Mouse (Mus musculus) myocyte (in vitro differentiated cells): ENCODE results near the gene Rnf215. TPM values are rescaled to one million over a fixed set of nuclear protein-coding genes. Genes with fewer than 3 reads are reported as not detected.

Source experiments
- H3K27me3 ChIP-seq: one replicate; pipeline ENCODE4 v1.6.1; 2011; ENCODE audit not compliant: control insufficient read depth, insufficient read depth, insufficient read length
- H3K36me3 ChIP-seq: one replicate; pipeline ENCODE4 v1.6.1; 2011; ENCODE audit not compliant: control insufficient read depth, insufficient read depth
- H3K4me2 ChIP-seq: one replicate; pipeline ENCODE4 v1.6.1; 2011; ENCODE audit warnings: low read depth, control low read depth
- H3K4me3 ChIP-seq: one replicate; pipeline ENCODE4 v1.5.1; 2011; ENCODE audit warnings: mild to moderate bottlenecking, control low read depth, moderate library complexity
- H3K79me2 ChIP-seq: one replicate; pipeline ENCODE4 v1.6.1; 2011; ENCODE audit not compliant: control insufficient read depth, insufficient read depth
- H3ac ChIP-seq: one replicate; pipeline ENCODE4 v1.6.1; 2011; ENCODE audit not compliant: control insufficient read depth, insufficient read length
- CEBPB ChIP-seq: IDR thresholded peaks from 2 replicates; pipeline ENCODE4 v1.6.1; 2011; ENCODE audit warnings: mild to moderate bottlenecking, moderate library complexity; ENCODE audit not compliant: poor library complexity, insufficient read depth, severe bottlenecking
- E2F4 ChIP-seq: IDR thresholded peaks from one replicate; pipeline ENCODE4 v1.6.1; 2011; ENCODE audit warnings: mild to moderate bottlenecking, control low read depth, moderate library complexity; ENCODE audit not compliant: insufficient read depth
- MAX ChIP-seq: IDR thresholded peaks from one replicate; pipeline ENCODE4 v1.6.1; 2011; ENCODE audit warnings: low read depth, mild to moderate bottlenecking, control low read depth
- MYOD1 ChIP-seq, 3 experiments: IDR thresholded peaks; one replicate each; pipeline ENCODE4 v1.6.1; 2011; ENCODE audit warnings: control low read depth in 2 of 3, low read depth in 2 of 3, mild to moderate bottlenecking in 2 of 3, moderate library complexity in 1 of 3; ENCODE audit not compliant: insufficient read length in 2 of 3, control insufficient read depth in 1 of 3
- MYOG ChIP-seq, 3 experiments: IDR thresholded peaks; one replicate each; pipeline ENCODE4 v1.6.1; 2011; ENCODE audit warnings: control low read depth in 2 of 3, low read depth in 2 of 3, mild to moderate bottlenecking in 2 of 3; ENCODE audit not compliant: insufficient read length in 2 of 3, control insufficient read depth in 1 of 3, insufficient read depth in 1 of 3
- POLR2A ChIP-seq: IDR thresholded peaks from one replicate; pipeline ENCODE4 v1.6.1; 2011; ENCODE audit warnings: low read depth, mild to moderate bottlenecking, control low read depth, moderate library complexity; ENCODE audit not compliant: insufficient read length
- POLR2AphosphoS2 ChIP-seq: IDR thresholded peaks from one replicate; pipeline ENCODE4 v1.6.1; 2011; ENCODE audit warnings: low read depth, control low read depth; ENCODE audit not compliant: insufficient read length
- REST ChIP-seq: IDR thresholded peaks from one replicate; pipeline ENCODE4 v1.6.1; 2011; ENCODE audit warnings: mild to moderate bottlenecking, control low read depth, moderate library complexity; ENCODE audit not compliant: insufficient read depth, insufficient read length
- SRF ChIP-seq: IDR thresholded peaks from one replicate; pipeline ENCODE4 v1.6.1; 2011; ENCODE audit warnings: low read depth; ENCODE audit not compliant: control insufficient read depth, insufficient read length
- TCF12 ChIP-seq: IDR thresholded peaks from one replicate; pipeline ENCODE4 v1.6.1; 2011; ENCODE audit warnings: mild to moderate bottlenecking, control low read depth; ENCODE audit not compliant: poor library complexity, insufficient read depth, severe bottlenecking
- TCF3 ChIP-seq: IDR thresholded peaks from one replicate; pipeline ENCODE4 v1.6.1; 2011; ENCODE audit warnings: low read depth, control low read depth; ENCODE audit not compliant: insufficient read length
- USF1 ChIP-seq: IDR thresholded peaks from one replicate; pipeline ENCODE4 v1.6.1; 2011; ENCODE audit warnings: low read depth, mild to moderate bottlenecking, control low read depth, moderate library complexity
- polyA plus RNA-seq: library from polyadenylated mRNA; unstranded; fragments of >200 nt; fragmentation: generic; extraction: Trizol; gene quantifications from one replicate; pipeline ENCODE4 v1.2.1, GENCODE M21; 2012; ENCODE audit warnings: missing spikeins

Gene Rnf215
- polyA plus RNA-seq, 1 experiment, result 18.1 TPM

DNA sequence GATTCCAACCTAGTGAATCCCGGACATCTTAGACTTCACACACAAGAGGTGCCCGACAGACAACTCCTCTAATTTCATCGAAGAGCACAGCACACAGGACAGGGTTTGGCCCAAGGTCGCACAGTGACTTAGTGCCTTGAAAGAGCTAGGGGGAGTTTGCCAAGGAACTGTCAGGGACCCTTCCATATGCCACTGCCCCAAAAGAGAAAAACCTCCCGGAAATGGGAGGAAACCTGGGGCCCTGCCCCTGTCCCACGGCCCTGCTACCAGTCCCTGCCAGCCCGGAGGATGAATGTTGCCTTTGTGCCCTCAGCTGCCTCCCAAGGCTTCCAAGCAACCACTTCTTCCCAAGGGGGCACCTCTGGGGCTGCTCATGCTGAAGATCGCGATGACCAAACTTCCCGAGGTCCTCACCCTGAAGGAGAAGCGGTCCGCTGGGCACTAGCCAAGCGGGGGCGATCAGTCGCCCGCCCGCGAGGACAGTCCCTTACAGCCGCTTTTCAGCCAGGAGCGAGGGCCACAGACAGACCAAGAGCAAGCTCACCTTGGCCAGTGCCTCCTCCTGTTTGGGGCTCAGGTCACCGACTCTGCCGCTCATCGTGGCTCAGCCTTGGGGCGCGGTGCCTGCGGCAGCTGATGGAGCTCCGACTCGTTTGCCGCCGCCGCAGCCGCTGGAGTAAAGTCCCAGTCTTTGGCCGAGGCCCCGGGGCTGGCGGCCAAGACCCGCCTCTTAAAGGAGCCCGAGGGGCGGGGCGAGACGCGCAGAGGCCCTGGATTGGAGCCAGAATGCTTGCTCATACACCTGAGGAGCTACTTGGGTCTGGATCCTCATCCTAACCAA, 16.7 kb upstream of the Rnf215 start:
- Histone ChIP-seq H3K4me2 (peak overlapping the region; percentile 96), H3K27me3 (no peaks in the 10 kb centered on the region), H3K36me3 (no peaks in the 10 kb centered on the region), H3K79me2 (no peaks in the 10 kb centered on the region), H3K4me3 (peak overlapping the region; percentile 48), H3ac (peak overlapping the region; percentile 3)
- peak in 1 of 3 experiments; percentile 57 for TF ChIP-seq MYOD1 (IDR thresholded peaks at IDR 0.05; ENCODE audit: control insufficient read depth in 1 of 3, insufficient read length in 2 of 3, low read depth in 2 of 3)
- peak; percentile 84 for TF ChIP-seq POLR2A
- no peak for TF ChIP-seq MYOG (IDR thresholded peaks at IDR 0.05; ENCODE audit: control insufficient read depth in 1 of 3, insufficient read depth in 1 of 3, insufficient read length in 2 of 3, low read depth in 2 of 3)
- peak; percentile 69 for TF ChIP-seq POLR2AphosphoS2
- TF ChIP-seq TCF3, result no peak

DNA sequence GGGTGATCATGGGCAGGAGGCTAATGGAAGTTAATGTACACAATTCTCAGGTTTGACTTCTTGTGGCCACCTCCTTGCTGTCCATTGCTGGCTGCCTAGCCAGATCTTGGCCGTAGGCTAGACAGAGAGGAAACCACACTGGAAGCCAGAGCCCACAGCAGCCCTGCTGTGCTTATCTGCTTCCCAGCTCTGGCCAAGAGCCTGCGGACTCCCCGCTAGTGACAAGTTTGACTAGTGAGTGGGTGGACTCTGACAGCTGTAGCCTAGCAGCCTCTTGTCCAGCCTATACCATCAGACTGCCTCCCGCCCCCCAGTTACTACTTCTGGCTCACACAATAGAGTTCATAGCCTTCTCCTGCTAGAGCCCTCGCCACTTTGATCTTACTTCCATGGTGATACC, 15.4 kb upstream of the Rnf215 start:
- H3ac ChIP-seq, result no peak overlapping the region
- H3K4me2 ChIP-seq, result peak overlapping the region; percentile 4
- TF ChIP-seq MYOG (IDR thresholded peaks at IDR 0.05; ENCODE audit: control insufficient read depth in 1 of 3, insufficient read depth in 1 of 3, insufficient read length in 2 of 3, low read depth in 2 of 3) (peak in 1 of 3 experiments; percentile 39), POLR2A (no peak), MYOD1 (IDR thresholded peaks at IDR 0.05; ENCODE audit: control insufficient read depth in 1 of 3, insufficient read length in 2 of 3, low read depth in 2 of 3) (peak in 2 of 3 experiments; percentile 71 to 84)
- no peaks in the 10 kb centered on the region for H3K27me3 ChIP-seq
- no peaks in the 10 kb centered on the region for H3K36me3 ChIP-seq
- no peak overlapping the region for H3K4me3 ChIP-seq
- H3K79me2 ChIP-seq, result no peaks in the 10 kb centered on the region

DNA sequence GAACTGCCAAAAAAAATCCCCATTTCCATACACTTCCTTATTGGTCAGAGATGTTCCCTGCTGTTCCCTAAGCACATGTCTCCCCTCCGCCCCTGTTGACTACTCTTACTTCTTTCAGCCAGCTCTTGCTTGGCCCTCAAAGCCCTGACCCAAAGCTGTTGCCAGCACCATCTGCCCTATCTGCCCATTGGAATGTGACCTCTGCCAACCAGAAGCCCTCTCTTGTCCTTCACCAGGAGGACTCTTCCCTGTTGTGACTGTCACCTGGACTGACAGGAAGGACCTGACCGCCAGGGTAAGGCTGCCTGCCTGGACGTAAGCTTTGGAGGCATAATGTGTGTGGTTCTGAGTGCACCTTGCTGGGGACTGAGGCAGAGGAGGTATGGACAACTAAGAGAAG, 13.3 kb upstream of the Rnf215 start:
- TF ChIP-seq MAX (no peak), TCF12 (no peak), CEBPB (no peak), POLR2AphosphoS2 (no peak), MYOD1 (IDR thresholded peaks at IDR 0.05; ENCODE audit: control insufficient read depth in 1 of 3, insufficient read length in 2 of 3, low read depth in 2 of 3) (no peak), E2F4 (no peak), USF1 (no peak)
- no peaks in the 10 kb centered on the region for H3K36me3 ChIP-seq
- H3ac ChIP-seq, result no peak overlapping the region
- no peak overlapping the region for H3K4me3 ChIP-seq
- H3K27me3 ChIP-seq, result no peaks in the 10 kb centered on the region
- no peaks in the 10 kb centered on the region for H3K79me2 ChIP-seq
- no peak overlapping the region for H3K4me2 ChIP-seq

DNA sequence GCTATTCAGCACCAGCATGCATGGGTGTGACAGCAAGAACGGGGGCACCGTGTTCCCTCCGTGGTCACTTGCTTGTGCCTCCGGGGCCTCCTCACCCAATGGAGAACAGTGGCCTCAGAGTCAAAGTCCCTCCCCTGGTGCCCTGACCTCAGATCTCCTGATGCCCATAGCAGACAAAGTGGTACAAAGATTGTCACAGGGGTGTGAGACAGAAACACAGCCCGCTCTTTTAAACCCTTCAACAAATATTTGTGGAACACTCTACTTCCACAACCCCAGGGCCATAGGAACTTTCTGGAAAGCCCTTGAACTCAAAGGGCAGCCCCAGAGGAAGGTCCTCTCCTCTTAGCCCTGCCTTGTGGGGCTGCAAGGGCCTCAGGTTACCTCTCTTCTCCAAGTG, 12.8 kb upstream of the Rnf215 start:
- Histone ChIP-seq H3ac (no peak overlapping the region), H3K4me2 (no peak overlapping the region), H3K27me3 (no peaks in the 10 kb centered on the region), H3K36me3 (no peaks in the 10 kb centered on the region), H3K4me3 (no peak overlapping the region), H3K79me2 (no peaks in the 10 kb centered on the region)
- no peak for TF ChIP-seq TCF3

DNA sequence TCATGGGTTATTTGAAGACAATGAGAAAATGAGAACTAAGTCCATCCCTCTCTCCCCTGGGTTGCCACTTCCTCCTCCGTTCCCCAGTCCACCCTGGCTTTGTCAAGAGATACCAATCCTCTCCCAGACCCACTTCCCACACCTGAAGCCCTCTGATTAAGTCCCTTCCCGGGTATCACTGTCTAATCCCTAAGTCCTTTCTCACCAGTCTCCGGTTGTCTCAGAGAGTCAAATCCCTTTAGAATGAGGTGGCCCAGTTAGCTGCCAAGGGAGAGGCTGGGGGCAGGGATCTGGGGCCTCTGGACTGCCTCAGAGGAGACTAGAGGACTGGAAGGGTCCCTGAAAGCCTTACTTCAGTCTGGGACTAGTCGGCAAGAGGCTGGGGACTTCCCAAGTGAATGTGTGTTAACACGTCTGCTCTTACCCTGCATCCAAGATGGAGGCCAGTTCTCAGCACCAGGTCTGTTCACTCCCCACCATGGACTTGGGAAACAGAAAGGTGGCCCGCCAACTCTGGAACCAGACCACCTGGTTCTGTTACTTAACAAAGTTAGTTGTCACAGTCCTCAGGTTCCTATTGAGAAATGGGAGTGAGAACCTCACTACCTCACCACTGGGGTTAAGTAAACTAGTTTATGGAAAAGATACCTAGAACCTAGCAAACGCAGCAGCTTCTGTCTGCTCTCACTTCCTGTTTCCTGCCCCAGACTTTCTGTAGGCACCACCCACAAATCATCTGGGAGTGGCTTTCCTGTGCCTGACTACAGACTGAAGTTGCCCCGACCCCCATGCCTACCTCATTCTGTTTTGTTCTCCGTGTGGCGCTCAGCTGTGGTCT, 12.0 kb upstream of the Rnf215 start, which contains the start of gene Sec14l2:
Gene Sec14l2 (minus strand): TSS at position 674 of the 838 bp plus-strand sequence.
- no peak within 1 kb of the TSS for H3K4me2 ChIP-seq
- no peaks in the 10 kb centered on the region for H3K79me2 ChIP-seq
- no peaks in the 10 kb centered on the region for H3K36me3 ChIP-seq
- no peak within 1 kb of the TSS for H3ac ChIP-seq
- TF ChIP-seq CEBPB (no peak), SRF (no peak), REST (no peak), TCF3 (no peak), TCF12 (no peak), E2F4 (no peak), MAX (no peak), POLR2A (no peak), MYOG (IDR thresholded peaks at IDR 0.05; ENCODE audit: control insufficient read depth in 1 of 3, insufficient read depth in 1 of 3, insufficient read length in 2 of 3, low read depth in 2 of 3) (no peak), USF1 (no peak), MYOD1 (IDR thresholded peaks at IDR 0.05; ENCODE audit: control insufficient read depth in 1 of 3, insufficient read length in 2 of 3, low read depth in 2 of 3) (no peak), POLR2AphosphoS2 (no peak)
- no peak within 1 kb of the TSS for H3K4me3 ChIP-seq
- H3K27me3 ChIP-seq, result no peaks in the 10 kb centered on the region
